Mouse (Mus musculus): ENCODE results near the gene Kmt2d.

GRCm38 (mm10) chr15:98893036-98893435 lies 22.0 kb upstream of the Kmt2d start:
- TF ChIP-seq GATA1 (IDR thresholded peaks at IDR 0.05; ENCODE audit: borderline replicate concordance, low read length) = no peak
- TF ChIP-seq FLI1 (IDR thresholded peaks at IDR 0.05; ENCODE audit: low read length) = no peak

Data from megakaryocyte, embryonic 14.5 days (primary cell).